Mouse (Mus musculus): ENCODE results near the gene Edn3. TPM values are rescaled to one million over a fixed set of nuclear protein-coding genes. Genes with fewer than 3 reads are reported as not detected.

Gene Edn3
- polyA plus RNA-seq, 1 experiment from 2014 or later, result 1.4 TPM

- Histone ChIP-seq H3K27ac (ENCODE audit: low read depth, low read length) (no peak overlapping the region), H3K36me3 (ENCODE audit: control insufficient read depth, insufficient read depth, low read length) (no peaks in the 10 kb centered on the region), H3K4me2 (no peak overlapping the region), H3K4me1 (ENCODE audit: control insufficient read depth, insufficient read depth, low read length) (no peaks in the 10 kb centered on the region), H3K9me3 (replicated peaks; ENCODE audit: control insufficient read depth, low read length) (no peaks in the 10 kb centered on the region), H3K9ac (ENCODE audit: low read depth, low read length) (no peak overlapping the region), H3K27me3 (ENCODE audit: control insufficient read depth, insufficient read depth, low read length) (no peaks in the 10 kb centered on the region), H3K4me3 (ENCODE audit: low read depth, low read length) (no peak overlapping the region)
- no peak for ATAC-seq (replicated peaks; ENCODE audit: insufficient number of reproducible peaks, low FRiP score, low TSS enrichment)
- 64% methylated on average over 5 of the region's 5 CpGs for WGBS (ENCODE audit: insufficient replicate concordance)
Measured at GRCm38 (mm10) chr2:174782880-174783279, 22.5 kb downstream of the Edn3 start.

GRCm38 (mm10) chr2:174788830-174789229, 28.4 kb downstream of the Edn3 start:
- no peaks in the 10 kb centered on the region for H3K36me3 ChIP-seq (ENCODE audit: control insufficient read depth, insufficient read depth, low read length)
- no peak for ATAC-seq (replicated peaks; ENCODE audit: insufficient number of reproducible peaks, low FRiP score, low TSS enrichment)
- H3K27ac ChIP-seq (ENCODE audit: low read depth, low read length), result no peak overlapping the region
- H3K9me3 ChIP-seq (replicated peaks; ENCODE audit: control insufficient read depth, low read length), result no peaks in the 10 kb centered on the region
- H3K27me3 ChIP-seq (ENCODE audit: control insufficient read depth, insufficient read depth, low read length), result no peaks in the 10 kb centered on the region
- no peak overlapping the region for H3K9ac ChIP-seq (ENCODE audit: low read depth, low read length)
- H3K4me3 ChIP-seq (ENCODE audit: low read depth, low read length), result no peak overlapping the region
- H3K4me1 ChIP-seq (ENCODE audit: control insufficient read depth, insufficient read depth, low read length), result no peaks in the 10 kb centered on the region
- H3K4me2 ChIP-seq, result no peak overlapping the region

GRCm38 (mm10) chr2:174792436-174793125, 32.2 kb downstream of the Edn3 start:
- Histone ChIP-seq H3K27me3 (ENCODE audit: control insufficient read depth, insufficient read depth, low read length) (no peaks in the 10 kb centered on the region), H3K4me1 (ENCODE audit: control insufficient read depth, insufficient read depth, low read length) (no peaks in the 10 kb centered on the region), H3K9ac (ENCODE audit: low read depth, low read length) (no peak overlapping the region), H3K27ac (ENCODE audit: low read depth, low read length) (no peak overlapping the region), H3K36me3 (ENCODE audit: control insufficient read depth, insufficient read depth, low read length) (no peaks in the 10 kb centered on the region), H3K4me3 (ENCODE audit: low read depth, low read length) (no peak overlapping the region), H3K9me3 (replicated peaks; ENCODE audit: control insufficient read depth, low read length) (no peaks in the 10 kb centered on the region), H3K4me2 (no peak overlapping the region)
- 73% methylated on average over 8 of the region's 8 CpGs for WGBS (ENCODE audit: insufficient replicate concordance)
- ATAC-seq (replicated peaks; ENCODE audit: insufficient number of reproducible peaks, low FRiP score, low TSS enrichment), result no peak

GRCm38 (mm10) chr2:174793181-174793580, 32.8 kb downstream of the Edn3 start:
- H3K27ac ChIP-seq (ENCODE audit: low read depth, low read length), result no peak overlapping the region
- H3K4me3 ChIP-seq (ENCODE audit: low read depth, low read length), result no peak overlapping the region
- WGBS (ENCODE audit: insufficient replicate concordance), result 86% methylated on average over 1 of the region's 1 CpGs
- ATAC-seq (replicated peaks; ENCODE audit: insufficient number of reproducible peaks, low FRiP score, low TSS enrichment), result no peak
- H3K4me2 ChIP-seq, result no peak overlapping the region
- H3K4me1 ChIP-seq (ENCODE audit: control insufficient read depth, insufficient read depth, low read length), result no peaks in the 10 kb centered on the region
- no peaks in the 10 kb centered on the region for H3K9me3 ChIP-seq (replicated peaks; ENCODE audit: control insufficient read depth, low read length)
- no peak overlapping the region for H3K9ac ChIP-seq (ENCODE audit: low read depth, low read length)
- H3K27me3 ChIP-seq (ENCODE audit: control insufficient read depth, insufficient read depth, low read length), result no peaks in the 10 kb centered on the region
- no peaks in the 10 kb centered on the region for H3K36me3 ChIP-seq (ENCODE audit: control insufficient read depth, insufficient read depth, low read length)

GRCm38 (mm10) chr2:174796998-174797397, 36.6 kb downstream of the Edn3 start:
- no peak for ATAC-seq (replicated peaks; ENCODE audit: insufficient number of reproducible peaks, low FRiP score, low TSS enrichment)
- Histone ChIP-seq H3K4me1 (ENCODE audit: control insufficient read depth, insufficient read depth, low read length) (no peaks in the 10 kb centered on the region), H3K36me3 (ENCODE audit: control insufficient read depth, insufficient read depth, low read length) (no peaks in the 10 kb centered on the region), H3K9ac (ENCODE audit: low read depth, low read length) (no peak overlapping the region), H3K4me2 (no peak overlapping the region), H3K27ac (ENCODE audit: low read depth, low read length) (no peak overlapping the region), H3K4me3 (ENCODE audit: low read depth, low read length) (no peak overlapping the region), H3K9me3 (replicated peaks; ENCODE audit: control insufficient read depth, low read length) (no peaks in the 10 kb centered on the region), H3K27me3 (ENCODE audit: control insufficient read depth, insufficient read depth, low read length) (no peaks in the 10 kb centered on the region)
- 82% methylated on average over 2 of the region's 2 CpGs for WGBS (ENCODE audit: insufficient replicate concordance)

- no peak for ATAC-seq (replicated peaks; ENCODE audit: insufficient number of reproducible peaks, low FRiP score, low TSS enrichment)
- H3K9me3 ChIP-seq (replicated peaks; ENCODE audit: control insufficient read depth, low read length), result no peaks in the 10 kb centered on the region
- H3K4me2 ChIP-seq, result no peak overlapping the region
- H3K9ac ChIP-seq (ENCODE audit: low read depth, low read length), result no peak overlapping the region
- H3K27ac ChIP-seq (ENCODE audit: low read depth, low read length), result no peak overlapping the region
- WGBS (ENCODE audit: insufficient replicate concordance), result 78% methylated on average over 4 of the region's 4 CpGs
- H3K36me3 ChIP-seq (ENCODE audit: control insufficient read depth, insufficient read depth, low read length), result no peaks in the 10 kb centered on the region
- no peaks in the 10 kb centered on the region for H3K4me1 ChIP-seq (ENCODE audit: control insufficient read depth, insufficient read depth, low read length)
- H3K4me3 ChIP-seq (ENCODE audit: low read depth, low read length), result no peak overlapping the region
- H3K27me3 ChIP-seq (ENCODE audit: control insufficient read depth, insufficient read depth, low read length), result no peaks in the 10 kb centered on the region
Measured at GRCm38 (mm10) chr2:174797495-174798068, 37.2 kb downstream of the Edn3 start.

GRCm38 (mm10) chr2:174802453-174802852, 42.0 kb downstream of the Edn3 start:
- Histone ChIP-seq H3K36me3 (ENCODE audit: control insufficient read depth, insufficient read depth, low read length) (no peaks in the 10 kb centered on the region), H3K27ac (ENCODE audit: low read depth, low read length) (no peak overlapping the region), H3K27me3 (ENCODE audit: control insufficient read depth, insufficient read depth, low read length) (no peaks in the 10 kb centered on the region), H3K4me2 (no peak overlapping the region), H3K9ac (ENCODE audit: low read depth, low read length) (no peak overlapping the region), H3K4me1 (ENCODE audit: control insufficient read depth, insufficient read depth, low read length) (no peaks in the 10 kb centered on the region), H3K4me3 (ENCODE audit: low read depth, low read length) (no peak overlapping the region), H3K9me3 (replicated peaks; ENCODE audit: control insufficient read depth, low read length) (no peaks in the 10 kb centered on the region)
- ATAC-seq (replicated peaks; ENCODE audit: insufficient number of reproducible peaks, low FRiP score, low TSS enrichment), result no peak
- 90% methylated on average over 6 of the region's 6 CpGs for WGBS (ENCODE audit: insufficient replicate concordance)

- H3K27ac ChIP-seq (ENCODE audit: low read depth, low read length), result no peak overlapping the region
- WGBS (ENCODE audit: insufficient replicate concordance), result 78% methylated on average over 1 of the region's 1 CpGs
- H3K36me3 ChIP-seq (ENCODE audit: control insufficient read depth, insufficient read depth, low read length), result no peaks in the 10 kb centered on the region
- no peak overlapping the region for H3K9ac ChIP-seq (ENCODE audit: low read depth, low read length)
- H3K9me3 ChIP-seq (replicated peaks; ENCODE audit: control insufficient read depth, low read length), result no peaks in the 10 kb centered on the region
- no peak for ATAC-seq (replicated peaks; ENCODE audit: insufficient number of reproducible peaks, low FRiP score, low TSS enrichment)
- H3K4me2 ChIP-seq, result no peak overlapping the region
- no peaks in the 10 kb centered on the region for H3K4me1 ChIP-seq (ENCODE audit: control insufficient read depth, insufficient read depth, low read length)
- no peak overlapping the region for H3K4me3 ChIP-seq (ENCODE audit: low read depth, low read length)
- H3K27me3 ChIP-seq (ENCODE audit: control insufficient read depth, insufficient read depth, low read length), result no peaks in the 10 kb centered on the region
Measured at GRCm38 (mm10) chr2:174803661-174804060, 43.2 kb downstream of the Edn3 start.

- no peak overlapping the region for H3K27ac ChIP-seq (ENCODE audit: low read depth, low read length)
- H3K4me3 ChIP-seq (ENCODE audit: low read depth, low read length), result no peak overlapping the region
- H3K9me3 ChIP-seq (replicated peaks; ENCODE audit: control insufficient read depth, low read length), result no peaks in the 10 kb centered on the region
- no peaks in the 10 kb centered on the region for H3K36me3 ChIP-seq (ENCODE audit: control insufficient read depth, insufficient read depth, low read length)
- no peak overlapping the region for H3K9ac ChIP-seq (ENCODE audit: low read depth, low read length)
- WGBS (ENCODE audit: insufficient replicate concordance), result 35% methylated on average over 2 of the region's 2 CpGs
- ATAC-seq (replicated peaks; ENCODE audit: insufficient number of reproducible peaks, low FRiP score, low TSS enrichment), result no peak
- no peaks in the 10 kb centered on the region for H3K4me1 ChIP-seq (ENCODE audit: control insufficient read depth, insufficient read depth, low read length)
- no peaks in the 10 kb centered on the region for H3K27me3 ChIP-seq (ENCODE audit: control insufficient read depth, insufficient read depth, low read length)
- H3K4me2 ChIP-seq, result no peak overlapping the region
Measured at GRCm38 (mm10) chr2:174807900-174808299, 47.5 kb downstream of the Edn3 start.
